Mouse (Mus musculus): ENCODE measurements at regions not wholly inside any gene's neighbourhood (a gene's known extent, or its start where the extent isn't known, plus 50 kb on each side); places are given as distances from the start of the nearest gene placed in this dataset.
A peak's percentile ranks its signal among the peaks of the same experiment; 100 is the strongest.

DNA sequence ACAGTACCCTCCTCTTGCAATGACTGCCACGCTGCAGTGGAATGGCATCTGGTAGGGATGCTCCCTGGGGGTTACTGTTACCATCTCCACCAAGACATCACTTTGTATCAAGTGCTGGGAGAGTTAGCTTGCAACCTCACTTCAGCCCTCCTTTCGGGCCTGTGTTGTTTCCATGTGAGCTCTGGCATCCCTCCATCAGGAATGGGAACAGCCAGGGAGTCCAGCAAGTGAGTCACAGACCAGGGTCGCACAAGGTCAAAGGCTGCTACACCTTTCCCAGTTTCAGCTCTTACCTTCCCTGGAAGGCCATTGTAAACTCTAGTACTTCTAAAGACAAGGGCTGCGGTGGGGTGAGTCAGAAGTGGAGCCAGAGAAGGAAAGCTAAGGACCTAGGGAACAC is 302.3 kb upstream of the Klf3 start:
- no peak for DNase-seq

DNA sequence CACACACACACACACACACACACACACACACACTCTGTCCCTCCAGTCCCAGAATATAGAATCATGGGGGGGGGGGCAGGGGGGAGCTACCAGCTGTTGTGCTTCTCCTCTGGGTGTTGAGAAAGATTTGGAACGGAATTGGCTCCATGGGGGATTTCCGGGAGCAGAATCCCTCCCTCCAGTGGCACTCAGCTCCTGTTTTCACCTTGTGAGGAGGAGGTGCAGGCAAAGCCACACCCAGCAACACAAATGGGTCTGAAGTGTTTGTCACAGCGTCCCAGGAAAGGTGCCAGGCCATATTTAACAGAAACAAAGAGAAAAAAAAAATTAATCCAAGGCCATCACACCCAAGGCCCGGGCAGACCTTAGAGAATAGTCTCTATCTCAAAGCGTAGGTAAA is 301.4 kb upstream of the Klf3 start:
- no peak for DNase-seq

GRCm38 (mm10) chr5:64503514-64503913 is 299.7 kb upstream of the Klf3 start:
- no peak for DNase-seq

- no peak for DNase-seq
Measured at GRCm38 (mm10) chr5:64504507-64504906, 298.7 kb upstream of the Klf3 start.

- DNase-seq, result peak; percentile 87
Measured at GRCm38 (mm10) chr5:64505227-64505834, 297.9 kb upstream of the Klf3 start.

DNA sequence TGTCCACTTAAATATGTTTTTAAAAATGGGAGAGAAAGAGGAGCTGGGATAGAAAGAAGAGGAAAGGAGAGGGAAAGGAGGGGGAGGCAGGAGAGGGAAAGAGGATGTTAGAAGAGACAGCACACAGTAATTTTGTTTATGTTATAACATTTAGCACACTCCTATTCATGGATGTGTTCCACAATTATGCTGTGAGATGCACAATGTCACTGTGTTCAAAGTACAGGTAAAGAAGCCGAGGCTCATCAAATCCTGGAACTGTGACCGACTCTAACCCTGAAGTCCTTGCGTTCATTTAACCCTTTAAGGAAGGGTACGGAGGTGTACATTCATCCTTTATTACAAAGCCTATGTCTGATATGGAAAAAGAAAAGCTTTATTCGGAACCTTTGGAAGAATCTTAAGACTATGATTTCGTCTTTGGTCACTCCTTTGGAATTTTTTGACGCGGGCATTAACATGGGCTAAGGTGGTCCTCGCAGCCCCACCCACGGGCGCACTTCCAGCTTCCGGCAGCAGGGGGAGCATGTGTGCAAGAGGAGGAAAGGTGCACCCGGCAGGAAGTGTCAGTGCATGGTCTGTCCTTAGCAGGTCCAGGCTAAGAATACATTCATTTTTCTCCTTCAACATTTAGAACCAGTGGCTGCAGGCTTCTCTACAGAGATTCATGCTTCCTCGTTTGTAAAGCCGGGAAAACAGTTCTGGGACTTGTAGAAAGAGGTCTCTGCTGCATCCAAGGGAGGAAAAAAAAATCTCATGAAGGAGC is 297.2 kb upstream of the Klf3 start:
- DNase-seq, result peak; percentile 97

DNA sequence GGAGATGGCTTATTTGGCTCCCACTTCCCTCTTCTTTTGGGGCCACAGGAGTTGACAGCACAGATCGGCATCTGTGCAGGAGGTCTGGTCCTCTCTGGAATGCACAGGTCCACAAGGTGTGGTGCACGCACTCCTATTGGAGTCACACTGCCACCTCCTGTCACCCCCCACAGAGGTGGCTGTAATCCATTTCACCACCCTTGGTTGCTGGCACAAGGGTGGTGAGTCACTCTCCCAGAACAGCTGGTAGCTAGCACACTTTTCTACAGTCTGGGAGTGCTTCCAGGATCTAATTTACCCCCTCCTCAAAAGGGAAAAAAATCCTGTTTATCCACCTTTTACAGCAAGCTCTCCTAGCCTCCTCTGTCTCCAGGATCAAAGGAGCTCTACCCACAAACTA is 294.6 kb upstream of the Klf3 start:
- no peak for DNase-seq

DNA sequence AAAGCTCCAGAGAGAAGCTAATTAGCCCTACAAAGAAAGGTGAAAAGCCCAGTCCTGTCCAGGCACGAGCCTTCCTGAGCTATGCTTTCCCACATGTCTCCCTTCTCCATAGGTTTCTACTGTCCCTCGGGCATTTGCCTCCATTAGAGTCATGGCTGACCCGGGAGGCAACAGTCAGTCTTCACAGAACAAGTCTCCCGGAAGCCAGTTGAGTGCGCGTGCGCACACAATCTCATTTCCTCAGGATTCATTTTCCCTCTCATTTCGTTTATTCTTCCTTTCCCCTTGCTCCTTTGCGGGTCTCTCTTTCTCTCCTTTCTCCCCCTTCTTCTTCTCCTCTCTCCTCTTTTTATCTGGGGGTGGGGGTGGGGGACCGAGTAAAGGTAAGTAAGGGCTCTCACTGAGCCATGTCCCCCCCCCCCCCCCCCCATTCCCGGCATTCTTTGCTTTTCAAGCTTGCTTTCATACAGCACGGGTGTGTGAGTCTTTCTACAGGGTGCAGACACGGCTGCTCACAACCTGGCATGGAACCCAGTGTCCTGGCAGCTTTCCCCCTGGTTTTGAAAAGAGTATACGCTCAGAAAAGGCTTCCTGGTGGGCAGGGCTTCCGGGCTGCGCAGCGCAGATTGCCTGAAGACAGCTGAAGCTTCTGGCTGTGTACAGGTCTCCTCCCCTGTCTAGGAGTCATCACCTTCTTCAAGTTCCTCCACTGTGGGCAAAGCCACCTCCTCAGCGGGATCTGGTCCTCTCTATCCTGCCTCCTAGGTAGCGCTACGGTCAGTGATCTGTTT is 289.8 kb upstream of the Klf3 start:
- peak; percentile 44 for DNase-seq

DNA sequence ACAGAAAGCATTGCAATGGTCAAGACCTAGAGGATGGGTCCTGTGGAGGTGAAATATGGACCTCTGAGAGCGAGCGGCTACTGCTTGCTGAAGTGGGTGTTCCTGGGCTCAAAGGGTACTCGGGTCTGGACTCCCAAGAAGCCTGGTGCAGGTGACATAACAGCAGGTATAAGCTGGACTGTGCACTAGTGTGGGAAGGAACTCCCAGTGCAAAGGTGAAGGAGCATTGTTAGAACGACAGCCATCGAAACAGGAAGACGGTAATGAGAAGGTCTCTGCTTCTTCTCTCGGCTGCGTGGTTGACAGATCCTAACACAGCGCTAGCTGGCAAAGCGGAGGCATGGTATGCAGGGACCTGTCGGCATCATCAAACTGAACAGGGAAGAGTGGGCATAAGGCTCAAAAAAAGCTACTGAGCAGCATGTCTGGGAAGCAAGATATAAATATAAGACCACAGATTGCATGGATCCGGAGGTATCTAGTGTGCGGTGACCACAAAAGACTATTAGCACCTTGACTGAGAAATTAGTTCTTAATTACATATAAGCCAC is 287.0 kb upstream of the Klf3 start:
- DNase-seq, result no peak

DNA sequence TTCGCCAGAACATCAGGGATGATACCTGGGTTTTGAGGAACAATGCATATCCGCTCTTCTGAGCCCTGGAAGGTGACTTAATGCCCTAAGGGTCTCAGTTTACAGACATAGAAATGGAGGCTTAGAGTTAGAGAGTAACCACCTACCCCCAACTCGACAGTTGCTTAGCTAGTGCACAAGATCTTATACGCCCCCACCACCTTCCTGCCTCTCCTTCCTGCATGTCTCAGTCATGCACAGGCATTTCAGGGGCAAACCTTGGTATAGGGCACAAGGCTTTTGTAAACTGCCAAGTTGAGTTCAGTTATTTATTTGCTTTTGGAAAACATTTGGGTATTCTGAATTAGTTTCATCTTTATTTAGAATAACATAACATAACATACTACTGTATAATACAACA is 285.9 kb upstream of the Klf3 start:
- peak; percentile 70 for DNase-seq

DNA sequence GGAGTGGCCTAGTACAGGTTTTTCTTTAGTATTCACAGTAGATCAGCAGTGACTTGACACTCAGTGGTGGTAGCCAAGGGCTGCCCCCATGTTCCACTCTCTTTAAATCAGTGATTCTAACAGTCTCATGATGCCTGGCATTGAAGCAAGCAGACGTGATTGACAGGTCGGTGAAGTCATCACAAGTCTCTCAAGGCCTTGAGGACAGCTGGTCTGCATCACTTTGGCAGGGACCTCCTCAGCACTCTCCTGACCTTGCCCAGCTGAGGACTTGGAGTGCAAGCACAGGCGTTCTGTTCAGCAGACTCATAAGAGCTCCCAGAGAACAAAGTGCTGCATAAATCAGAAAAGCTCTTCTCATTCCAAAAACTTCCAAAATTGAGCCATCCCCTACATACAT is 285.4 kb upstream of the Klf3 start:
- DNase-seq, result no peak

DNA sequence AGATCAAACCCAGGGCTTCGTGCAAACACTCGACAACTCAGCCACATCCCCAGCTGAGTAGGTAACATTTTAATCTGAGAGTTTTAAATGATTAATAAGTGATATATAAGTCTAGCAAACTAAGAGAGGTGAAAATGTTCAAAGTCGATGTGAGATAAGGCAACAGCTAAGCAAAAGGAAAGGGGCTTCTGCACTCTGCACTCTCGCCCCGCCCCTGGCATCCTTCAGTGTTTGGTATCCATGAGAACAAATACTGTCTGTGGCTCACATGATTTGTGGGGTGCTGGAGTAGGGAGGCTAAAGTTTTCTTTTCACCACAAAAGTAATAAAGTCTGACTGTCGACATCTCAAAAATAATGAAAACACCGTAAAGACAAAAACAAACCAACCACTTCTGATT is 284.2 kb upstream of the Klf3 start:
- DNase-seq, result peak; percentile 57

- DNase-seq, result no peak
Measured at GRCm38 (mm10) chr5:64519731-64520130, 283.5 kb upstream of the Klf3 start.

DNA sequence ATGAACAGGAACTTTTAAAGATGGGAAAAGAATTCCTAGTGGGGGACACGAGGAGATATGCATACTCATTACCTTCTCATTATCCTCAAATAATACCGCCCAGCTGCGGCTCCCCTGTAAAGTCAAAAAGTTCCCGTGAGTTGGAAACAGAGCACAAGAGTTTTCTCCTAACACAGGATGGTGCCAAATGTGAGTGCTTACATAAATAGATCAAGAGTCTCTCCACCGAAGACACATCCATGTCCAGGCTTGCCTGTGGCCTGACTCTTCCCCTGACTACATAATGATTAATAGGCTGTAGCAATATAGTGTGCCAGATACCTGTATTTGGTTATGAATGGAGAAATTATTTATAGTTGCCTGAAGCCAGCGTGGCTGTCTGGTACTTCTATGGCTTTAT is 281.8 kb upstream of the Klf3 start:
- DNase-seq, result no peak

GRCm38 (mm10) chr5:64521969-64522368 is 281.2 kb upstream of the Klf3 start:
- peak; percentile 52 for DNase-seq

DNA sequence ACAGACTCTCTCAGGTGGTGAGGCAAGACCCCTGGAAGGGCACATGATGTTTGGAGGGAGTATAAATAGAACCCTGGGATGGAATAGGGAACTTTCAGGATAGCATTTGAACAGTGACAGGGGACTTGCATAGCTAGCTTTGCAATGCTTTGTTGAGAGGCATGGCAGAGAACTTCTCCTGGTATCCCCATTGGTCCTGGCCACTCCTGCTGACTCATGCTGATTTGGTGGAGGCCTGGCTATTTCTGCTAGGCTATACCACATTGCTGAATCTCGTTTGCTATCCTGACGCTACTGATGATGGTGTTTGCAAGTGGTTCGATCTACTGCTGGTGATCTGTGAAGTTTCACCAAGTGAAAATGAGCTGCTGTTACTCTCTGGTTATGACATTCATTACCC is 276.7 kb upstream of the Klf3 start:
- no peak for DNase-seq

DNA sequence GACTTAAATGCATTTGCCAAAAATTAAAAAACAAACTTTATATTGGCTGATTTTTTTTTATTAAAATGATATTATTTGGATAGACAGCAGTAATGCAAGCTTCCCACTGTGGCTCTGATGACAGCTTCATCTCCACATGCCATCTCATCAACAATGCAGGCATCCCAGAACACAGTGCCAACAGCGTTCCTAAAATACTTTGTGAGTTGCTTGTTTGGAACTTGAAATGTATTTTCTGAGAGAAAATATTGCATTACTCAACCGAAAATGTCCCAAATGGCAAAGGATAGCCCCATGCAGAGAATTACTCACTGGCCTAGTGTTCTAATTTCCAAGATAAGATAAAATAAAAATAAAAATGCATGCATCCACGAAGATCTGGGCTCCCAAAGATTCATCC is 275.2 kb upstream of the Klf3 start:
- DNase-seq, result no peak

GRCm38 (mm10) chr5:64534371-64534770 is 268.8 kb upstream of the Klf3 start:
- no peak for DNase-seq

DNA sequence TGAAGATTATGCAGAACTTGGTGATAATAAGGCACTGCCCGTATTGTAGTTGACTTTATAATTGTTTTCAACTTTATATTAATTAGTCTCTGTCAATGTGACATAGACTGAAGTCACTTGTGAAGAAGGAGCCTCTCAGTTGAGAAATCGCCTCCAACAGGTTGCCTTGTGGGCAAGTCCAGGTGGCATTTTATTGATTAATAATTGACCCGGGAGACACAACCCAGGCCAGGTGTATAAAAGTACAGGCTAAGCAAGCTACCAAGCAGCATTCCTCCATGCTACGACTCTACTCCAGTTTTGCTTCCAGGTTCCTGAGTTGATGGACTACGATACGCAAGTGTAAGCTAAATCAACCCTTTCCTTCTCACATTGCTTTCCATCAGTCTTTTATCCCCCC is 268.2 kb upstream of the Klf3 start:
- DNase-seq, result no peak

- no peak for DNase-seq
Measured at GRCm38 (mm10) chr5:64535546-64535945, 267.6 kb upstream of the Klf3 start.

DNA sequence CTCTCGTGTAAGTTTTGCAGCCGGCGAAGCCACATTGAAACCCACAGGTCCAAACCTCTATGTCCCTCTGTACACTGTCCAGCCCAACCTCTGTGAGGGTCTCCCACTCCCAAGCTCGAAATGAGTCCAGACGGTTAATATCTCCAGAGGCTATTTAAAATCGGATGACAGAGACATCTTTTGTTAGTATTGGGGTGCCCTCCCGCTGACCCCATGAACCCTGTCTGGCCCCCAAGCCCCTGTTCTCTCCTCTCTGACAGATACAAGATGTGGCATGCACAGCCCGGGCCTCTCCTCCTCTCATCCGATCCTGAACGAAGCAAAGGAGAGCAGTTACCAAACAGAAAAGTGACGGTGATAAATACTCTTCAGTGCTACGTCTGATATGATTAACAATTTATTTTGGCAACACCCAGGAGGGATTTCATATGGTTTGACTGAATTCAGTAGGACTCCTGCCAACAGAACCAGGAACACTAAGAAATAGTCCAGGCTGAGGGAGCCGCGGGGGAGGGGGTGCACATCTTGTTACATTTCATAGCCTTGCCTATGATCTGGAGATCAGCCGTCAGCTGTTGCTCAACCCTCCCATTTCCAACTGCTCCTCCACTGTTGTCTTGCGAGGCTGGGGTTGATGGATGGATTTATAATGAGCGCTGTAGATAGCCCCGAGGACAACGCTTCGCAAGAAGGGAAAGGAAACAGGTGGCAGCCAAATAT is 266.6 kb upstream of the Klf3 start:
- no peak for DNase-seq

DNA sequence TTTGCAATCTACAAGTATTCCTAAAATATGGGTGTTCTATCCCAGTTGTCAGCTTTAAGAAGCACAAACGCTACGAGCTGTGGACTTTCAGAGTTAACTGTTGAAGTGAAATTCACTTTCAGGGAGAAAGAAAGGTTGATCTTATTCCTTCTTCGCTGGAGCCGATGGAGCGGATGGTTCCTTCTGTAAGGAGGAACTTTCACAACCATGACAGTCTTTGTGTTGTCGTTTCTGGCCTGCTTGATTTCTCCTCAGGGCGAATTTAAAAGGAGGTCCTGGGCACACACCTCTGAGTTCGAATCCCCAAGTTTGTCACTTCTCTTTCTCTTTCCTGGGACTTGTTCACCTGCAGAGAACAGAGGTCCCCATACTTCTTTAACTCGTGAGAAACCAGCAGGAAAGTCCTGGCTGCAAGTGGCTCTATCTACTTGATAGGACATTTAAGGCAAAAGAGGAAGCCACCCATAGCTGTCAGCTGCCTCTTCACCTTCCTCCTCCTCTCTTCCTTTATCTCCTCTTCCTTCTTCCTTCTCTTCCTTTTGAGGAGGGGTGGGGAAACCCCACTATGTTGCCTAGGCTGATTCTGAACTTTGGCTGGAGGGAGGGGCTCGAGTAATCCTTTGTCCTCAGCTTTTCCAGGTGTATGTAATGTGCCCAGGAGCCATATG is 265.9 kb upstream of the Klf3 start:
- no peak for DNase-seq

DNA sequence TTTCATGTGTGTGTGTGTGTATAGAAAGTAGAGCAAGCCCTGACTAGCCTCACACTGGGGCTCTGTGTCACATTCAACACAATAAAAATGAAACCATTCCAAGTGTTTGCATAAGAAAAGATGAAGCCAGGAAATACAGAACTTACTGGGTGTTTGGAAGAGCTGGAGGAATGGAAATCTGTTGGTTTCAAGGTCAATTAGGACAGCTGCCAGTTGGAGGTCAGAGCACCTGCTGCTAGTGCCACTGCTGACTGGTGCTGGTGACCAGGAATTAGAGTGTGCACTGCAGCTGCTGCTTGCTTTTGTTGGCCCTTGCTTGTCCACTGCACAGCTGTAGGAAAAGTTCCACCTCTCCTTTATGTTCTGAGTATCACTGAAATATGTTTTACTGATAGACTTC is 261.4 kb upstream of the Klf3 start:
- no peak for DNase-seq
